Mouse (Mus musculus) testis, adult 2 months (tissue): ENCODE results near the gene Lsm14a. TPM values are rescaled to one million over a fixed set of nuclear protein-coding genes. Genes with fewer than 3 reads are reported as not detected.
A peak's percentile ranks its signal among the peaks of the same experiment; 100 is the strongest.

Experiments used
- H3K27ac ChIP-seq: fragments of 200-500 bp; 2 replicates; pipeline ENCODE4 v1.5.1; 2012; ENCODE audit warnings: low read depth, low read length; ENCODE audit not compliant: control insufficient read depth, insufficient read depth
- H3K27me3 ChIP-seq: fragments of 200-500 bp; 2 replicates; pipeline ENCODE4 v1.6.1; 2012; ENCODE audit warnings: mild to moderate bottlenecking, low read length, moderate library complexity; ENCODE audit not compliant: control insufficient read depth, insufficient read depth
- H3K36me3 ChIP-seq: fragments of 200-500 bp; 2 replicates; pipeline ENCODE4 v1.6.1; 2012; ENCODE audit warnings: mild to moderate bottlenecking, low read length; ENCODE audit not compliant: control insufficient read depth, insufficient read depth
- H3K4me1 ChIP-seq: fragments of 200-500 bp; 2 replicates; pipeline ENCODE4 v1.6.1; 2012; ENCODE audit warnings: low read length; ENCODE audit not compliant: control insufficient read depth, insufficient read depth
- H3K4me3 ChIP-seq: fragments of 200-500 bp; 2 replicates; pipeline ENCODE4 v1.5.1; 2012; ENCODE audit warnings: low read depth, mild to moderate bottlenecking, low read length, moderate library complexity, mixed read lengths; ENCODE audit not compliant: control insufficient read depth
- CTCF ChIP-seq: fragments of 200-500 bp; IDR thresholded peaks from 2 replicates; pipeline ENCODE4 v1.5.1; 2012; ENCODE audit warnings: low read depth, mild to moderate bottlenecking, inconsistent platforms, low read length, moderate library complexity; ENCODE audit not compliant: control insufficient read depth, insufficient read depth, insufficient replicate concordance
- POLR2A ChIP-seq: fragments of 200-500 bp; IDR thresholded peaks from 2 replicates; pipeline ENCODE4 v1.6.1; 2012; ENCODE audit warnings: low read depth, mild to moderate bottlenecking, inconsistent platforms, low read length, moderate library complexity; ENCODE audit not compliant: control insufficient read depth
- polyA plus RNA-seq: library from polyadenylated mRNA; depleted of rRNA; stranded (reverse); fragments of >200 nt; gene quantifications from 2 replicates; pipeline ENCODE4 v1.2.3, GENCODE M21; 2012

Gene Lsm14a
- polyA plus RNA-seq, 1 experiment = 36.7 TPM

GRCm38 (mm10) chr7:34398831-34399230 lies 5.7 kb upstream of the Lsm14a start:
- H3K4me1 ChIP-seq = no peaks in the 10 kb centered on the region
- no peak overlapping the region for H3K27ac ChIP-seq
- TF ChIP-seq POLR2A = no peak
- TF ChIP-seq CTCF = no peak
- no peaks in the 10 kb centered on the region for H3K27me3 ChIP-seq
- H3K36me3 ChIP-seq = no peaks in the 10 kb centered on the region
- H3K4me3 ChIP-seq = no peak overlapping the region

GRCm38 (mm10) chr7:34396791-34397190 lies 3.7 kb upstream of the Lsm14a start:
- Histone ChIP-seq H3K4me3 (no peak overlapping the region), H3K27me3 (no peaks in the 10 kb centered on the region), H3K4me1 (no peaks in the 10 kb centered on the region; the same call in 1 of the 2 replicates), H3K27ac (no peak overlapping the region), H3K36me3 (no peaks in the 10 kb centered on the region)
- no peak for TF ChIP-seq POLR2A
- no peak for TF ChIP-seq CTCF

- no peak overlapping the region for H3K4me3 ChIP-seq
- peaks cover 3% of the 10 kb centered on the region for H3K4me1 ChIP-seq
Observed at GRCm38 (mm10) chr7:34395761-34396160, 2.6 kb upstream of the Lsm14a start.

GRCm38 (mm10) chr7:34394636-34395035 lies 1.5 kb upstream of the Lsm14a start:
- TF ChIP-seq POLR2A (no peak), CTCF (no peak)
- Histone ChIP-seq H3K27ac (no peak overlapping the region), H3K27me3 (no peaks in the 10 kb centered on the region), H3K4me1 (peaks cover 3% of the 10 kb centered on the region), H3K4me3 (no peak overlapping the region), H3K36me3 (no peaks in the 10 kb centered on the region)

More at GRCm38 (mm10) chr7:34395761-34396160, 2.6 kb upstream of the Lsm14a start:
- H3K36me3 ChIP-seq = no peaks in the 10 kb centered on the region
- H3K27me3 ChIP-seq = no peaks in the 10 kb centered on the region
- TF ChIP-seq CTCF = no peak
- no peak for TF ChIP-seq POLR2A
- no peak overlapping the region for H3K27ac ChIP-seq

GRCm38 (mm10) chr7:34394091-34394490 lies 976 bp upstream of the Lsm14a start:
- no peak overlapping the region for H3K27ac ChIP-seq
- no peaks in the 10 kb centered on the region for H3K27me3 ChIP-seq
- H3K36me3 ChIP-seq = no peaks in the 10 kb centered on the region
- H3K4me3 ChIP-seq = no peak overlapping the region
- TF ChIP-seq CTCF (no peak), POLR2A (no peak)
- peaks cover 3% of the 10 kb centered on the region for H3K4me1 ChIP-seq

- Histone ChIP-seq H3K27ac (no peak overlapping the region), H3K27me3 (no peaks in the 10 kb centered on the region), H3K36me3 (no peaks in the 10 kb centered on the region), H3K4me1 (peaks cover 7% of the 10 kb centered on the region), H3K4me3 (no peak overlapping the region)
- TF ChIP-seq POLR2A = no peak
- TF ChIP-seq CTCF = no peak
Observed at GRCm38 (mm10) chr7:34392335-34392734, 780 bp downstream of the Lsm14a start.

- no peak for TF ChIP-seq CTCF
- no peak for TF ChIP-seq POLR2A
- Histone ChIP-seq H3K36me3 (no peaks in the 10 kb centered on the region), H3K4me1 (peaks cover 7% of the 10 kb centered on the region), H3K4me3 (no peak overlapping the region), H3K27me3 (no peaks in the 10 kb centered on the region), H3K27ac (no peak overlapping the region)
Observed at GRCm38 (mm10) chr7:34391711-34392110, 1.4 kb downstream of the Lsm14a start.

- H3K4me3 ChIP-seq = peak overlapping the region; percentile 99
- TF ChIP-seq POLR2A = no peak
- TF ChIP-seq CTCF = no peak
- no peak overlapping the region; the same call in 1 of the 2 replicates for H3K27ac ChIP-seq
- peaks cover 7% of the 10 kb centered on the region for H3K4me1 ChIP-seq
- no peaks in the 10 kb centered on the region for H3K27me3 ChIP-seq
- no peaks in the 10 kb centered on the region for H3K36me3 ChIP-seq
Observed at GRCm38 (mm10) chr7:34390834-34391155, 2.3 kb downstream of the Lsm14a start.
